Mouse (Mus musculus) ovary, adult 18-20 months (tissue): Measurements from ENCODE around the gene Olfm3.

ENCODE experiments used
- DNase-seq: peaks from one replicate; pipeline ENCODE4 v3.0.0; 2022; ENCODE audit warnings: low spot score, mixed read lengths

The Olfm3 gene

GRCm38 (mm10) chr3:115080428-115081181 is 176.7 kb downstream of the Olfm3 start:
- DNase-seq = no peak

DNA sequence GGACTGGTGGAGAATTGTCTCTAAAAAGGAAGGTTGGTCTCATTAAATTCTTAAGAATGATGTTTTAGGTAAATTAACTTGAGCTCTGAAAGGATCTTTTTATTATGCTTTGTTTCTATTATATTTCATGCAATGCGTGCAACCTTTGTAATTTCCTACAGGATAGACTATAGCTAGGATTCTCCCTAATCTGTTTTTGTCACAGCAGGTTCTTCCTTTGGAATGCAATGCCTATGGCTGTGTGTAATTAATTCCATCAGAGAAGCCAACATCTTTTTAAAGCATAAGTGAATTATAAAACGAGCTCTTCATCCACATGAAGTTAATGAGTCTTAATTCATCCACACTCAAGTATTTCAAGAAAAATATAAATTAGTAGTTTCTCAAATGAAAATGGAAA is 177.5 kb downstream of the Olfm3 start:
- DNase-seq = no peak

GRCm38 (mm10) chr3:115082947-115083346 is 179.1 kb downstream of the Olfm3 start:
- DNase-seq = no peak

DNA sequence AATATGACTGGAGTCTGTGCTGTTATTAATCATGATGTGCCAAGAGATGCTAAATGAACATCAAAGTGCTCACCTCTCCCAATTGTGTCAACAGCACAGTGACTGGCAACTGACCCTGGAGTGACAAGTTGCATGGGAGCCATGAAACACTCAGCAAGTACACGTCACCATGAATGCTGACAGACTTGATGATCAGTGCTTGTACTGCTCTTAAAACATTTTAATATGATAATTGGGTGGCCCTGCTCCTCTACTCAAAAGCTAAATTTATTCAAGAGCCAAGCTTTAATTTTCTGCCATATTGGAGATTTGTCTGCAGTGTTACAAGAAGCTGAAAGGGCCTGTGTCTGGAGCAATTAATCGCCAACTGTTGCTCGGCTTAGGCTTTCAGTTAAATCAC is 184.4 kb downstream of the Olfm3 start:
- DNase-seq = no peak

- no peak for DNase-seq
These were observed 186.8 kb downstream of the Olfm3 start for GRCm38 (mm10) chr3:115090670-115091069.

DNA sequence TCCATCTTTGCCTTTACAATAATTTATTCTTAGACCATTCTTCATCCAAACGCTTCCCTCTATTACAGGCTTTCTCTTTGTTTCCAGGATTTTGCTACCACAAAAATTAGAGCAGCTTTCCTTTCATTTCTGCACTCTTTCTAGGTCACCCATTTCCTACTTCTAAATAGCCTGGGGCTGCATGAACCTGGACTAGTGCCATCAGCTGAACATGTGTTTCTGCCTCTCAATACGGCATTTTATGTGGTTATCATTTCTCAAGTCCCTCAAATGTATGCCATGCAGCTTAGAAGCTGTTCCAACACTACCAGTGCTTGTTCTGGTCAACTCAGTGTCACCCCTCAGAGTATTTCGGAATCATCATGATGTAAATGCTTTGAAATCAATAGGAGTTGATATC is 191.6 kb downstream of the Olfm3 start:
- no peak for DNase-seq

- DNase-seq = no peak
These were observed 195.7 kb downstream of the Olfm3 start for GRCm38 (mm10) chr3:115099590-115099989.

DNA sequence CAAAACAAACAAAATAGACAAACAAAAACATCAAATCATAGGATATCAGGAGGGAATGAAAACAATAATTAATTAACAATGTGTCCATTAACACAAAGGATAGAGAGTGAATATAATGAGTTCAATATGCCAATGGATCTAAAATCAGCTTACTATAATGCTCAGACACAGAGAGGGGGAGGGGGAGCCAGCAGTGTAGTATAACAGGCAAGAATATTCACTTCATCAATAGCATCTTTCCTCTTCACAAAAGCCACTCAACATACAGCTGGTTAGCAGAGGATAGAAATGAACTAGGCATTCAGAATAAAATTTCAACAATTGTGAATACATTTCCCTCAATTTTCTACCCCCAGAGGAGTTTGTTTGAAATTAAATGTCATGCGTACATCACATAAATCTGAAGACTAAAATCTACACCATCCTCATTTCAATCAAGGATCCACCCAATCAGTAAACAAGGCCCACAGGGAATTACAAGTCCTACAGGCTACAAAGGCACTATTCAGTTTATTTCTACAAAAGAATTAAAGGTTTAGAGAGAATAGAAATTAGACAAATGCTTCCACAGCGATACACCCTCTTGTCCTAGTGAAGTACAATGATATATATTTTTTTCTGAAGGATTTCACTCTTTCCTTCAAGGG is 200.4 kb downstream of the Olfm3 start:
- DNase-seq = no peak

DNA sequence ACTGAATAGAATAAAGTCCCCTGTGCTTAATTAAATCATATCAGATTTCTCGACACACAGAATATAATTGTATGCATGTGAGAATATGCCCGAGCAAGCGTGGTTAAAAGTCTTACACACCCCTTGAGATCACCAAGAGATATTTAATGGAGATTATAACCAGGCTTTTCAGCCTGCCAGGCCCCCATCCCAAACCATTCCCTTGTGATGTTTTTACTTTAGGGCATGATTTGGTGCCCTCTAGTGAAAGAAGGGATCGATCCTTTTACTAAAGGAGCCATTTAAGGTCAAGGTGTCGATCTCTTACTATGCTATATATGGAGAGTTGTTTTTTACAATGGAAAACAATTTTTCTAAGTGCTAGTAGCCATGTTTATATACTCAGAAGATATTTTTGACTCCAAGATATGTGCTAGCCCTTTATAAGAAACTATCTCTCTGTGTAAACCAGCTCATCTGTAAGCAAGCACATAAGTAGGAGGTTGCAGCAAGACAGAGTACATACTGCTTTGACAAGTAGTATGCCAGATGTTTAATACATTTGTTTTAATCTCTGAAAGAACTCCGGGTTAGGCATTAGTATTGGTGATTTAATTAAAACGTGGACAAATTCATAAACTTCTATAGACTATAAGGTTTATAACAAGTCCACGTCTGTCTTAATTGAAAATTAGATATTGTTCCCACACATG is 201.1 kb downstream of the Olfm3 start:
- no peak for DNase-seq

- DNase-seq = no peak
These were observed 241.8 kb downstream of the Olfm3 start for GRCm38 (mm10) chr3:115145722-115146121.

DNA sequence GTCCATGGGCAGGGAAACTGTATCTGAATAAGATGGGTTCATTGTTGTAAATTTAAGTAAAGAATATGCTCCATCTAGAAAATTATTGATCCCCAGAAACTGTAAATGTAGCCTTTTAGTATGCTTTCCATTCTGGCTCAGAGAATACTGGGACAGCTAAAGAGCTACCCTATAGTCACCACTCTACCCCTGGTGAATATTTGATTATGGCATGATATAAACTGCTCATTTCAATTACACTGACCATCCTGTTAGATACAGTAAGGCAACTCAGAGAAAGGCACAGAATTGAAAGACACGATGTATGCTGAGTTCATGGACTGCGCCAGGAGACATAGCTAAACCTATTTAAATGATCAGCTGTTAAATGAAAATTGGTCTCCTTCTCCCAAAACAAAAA is 242.4 kb downstream of the Olfm3 start:
- no peak for DNase-seq

GRCm38 (mm10) chr3:115158903-115159473 is 255.1 kb downstream of the Olfm3 start:
- DNase-seq = no peak

- DNase-seq = no peak
These were observed 270.7 kb downstream of the Olfm3 start for GRCm38 (mm10) chr3:115174625-115175024.
